Mouse (Mus musculus) thymus, postnatal 36 days (tissue): Measurements from ENCODE around the gene Klhl36.
A peak's percentile ranks its signal among the peaks of the same experiment; 100 is the strongest.
"Not testable (repeated sequence)": the region's sequence is repeated elsewhere in the genome, so short reads cannot be mapped to it uniquely, and the experiment has no call there.

Experiments
- DNase-seq, 2 experiments: peaks; one replicate each; pipeline ENCODE4 v3.0.0; 2022; ENCODE audit warnings: mixed read lengths in 2 of 2

Gene Klhl36

DNA sequence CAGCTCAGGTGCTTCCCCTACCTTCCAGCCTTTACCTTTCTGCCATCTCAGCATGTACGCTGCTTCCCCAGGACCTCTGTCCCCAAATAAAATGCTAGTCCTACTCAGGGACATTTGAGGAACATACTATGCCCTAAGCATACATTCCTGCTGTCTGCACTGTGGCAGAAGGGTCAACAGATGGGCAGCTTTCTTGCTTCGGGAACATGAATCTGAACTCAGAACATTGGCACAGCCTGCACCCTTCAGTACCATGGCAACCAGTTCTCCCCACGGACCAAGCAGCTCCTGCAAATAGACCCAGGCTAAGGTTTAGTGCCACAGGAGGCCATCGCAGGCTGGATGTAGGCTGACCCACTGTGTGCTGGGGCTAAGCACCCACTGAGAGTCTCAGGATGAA, 25.2 kb upstream of the Klhl36 start:
- no peak for DNase-seq

- peak in 1 of 2 experiments; percentile 58 for DNase-seq
These were observed 24.5 kb upstream of the Klhl36 start for GRCm38 (mm10) chr8:119837553-119838071.

DNA sequence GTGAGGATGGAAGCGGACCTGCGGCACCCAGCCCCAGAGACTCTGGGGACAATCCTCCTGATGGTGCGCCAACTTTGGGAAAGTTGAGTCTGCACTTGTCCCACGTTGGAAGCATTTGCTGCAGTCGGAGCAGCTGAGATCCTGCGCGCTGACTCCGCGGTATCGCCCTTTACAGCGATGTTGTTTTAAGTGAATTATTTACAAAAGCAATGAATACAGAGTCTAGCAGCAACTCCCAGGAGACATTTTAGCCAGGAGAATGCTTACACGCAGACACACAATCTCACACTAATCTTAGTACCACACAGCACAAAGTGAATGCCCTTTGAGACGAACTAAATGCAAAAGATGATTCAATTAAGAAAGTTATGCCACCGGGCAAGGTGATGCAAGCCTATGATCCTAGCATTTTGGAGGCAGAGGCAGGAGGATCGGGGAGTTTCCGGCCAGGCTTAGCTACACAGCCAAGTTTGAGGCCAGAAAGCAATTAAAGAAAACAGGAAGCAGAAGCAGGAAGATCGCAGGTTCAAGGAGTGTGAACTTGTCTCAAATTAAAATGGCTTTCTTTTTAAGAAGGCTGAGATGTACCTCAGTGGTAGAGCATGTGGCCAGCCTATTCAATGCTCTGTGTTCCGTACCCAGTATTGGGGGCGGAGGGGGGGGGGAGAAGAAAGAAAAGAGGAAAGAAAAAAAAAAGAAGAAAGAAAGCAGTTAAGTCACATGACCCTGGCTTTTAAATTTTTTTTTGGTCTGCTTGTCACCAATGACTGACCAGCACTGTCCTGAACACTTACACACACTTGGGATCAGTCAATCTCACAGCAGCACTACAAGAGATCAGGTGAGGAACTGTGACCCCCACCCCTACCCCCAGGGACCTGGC, 23.7 kb upstream of the Klhl36 start:
- no peak for DNase-seq

DNA sequence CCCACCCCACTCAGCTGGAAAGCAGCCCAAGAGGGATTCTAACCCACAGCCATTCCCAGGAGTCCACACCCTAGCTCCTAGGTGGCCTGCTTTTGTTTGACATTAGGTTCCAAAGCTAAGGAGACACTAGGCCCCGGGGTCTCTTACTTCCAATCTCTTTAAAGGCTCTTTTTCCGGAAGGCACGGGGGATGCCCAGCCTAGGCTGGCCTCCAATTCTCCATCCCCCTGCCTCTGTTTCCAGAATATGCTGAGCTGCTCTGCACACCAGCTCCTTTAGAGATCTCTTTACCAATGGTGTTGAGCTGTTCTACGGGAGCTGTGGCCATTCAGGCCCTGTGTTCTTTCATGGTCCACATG, 23.1 kb upstream of the Klhl36 start:
- DNase-seq: no peak

GRCm38 (mm10) chr8:119839419-119840021, 22.5 kb upstream of the Klhl36 start:
- no peak for DNase-seq

DNA sequence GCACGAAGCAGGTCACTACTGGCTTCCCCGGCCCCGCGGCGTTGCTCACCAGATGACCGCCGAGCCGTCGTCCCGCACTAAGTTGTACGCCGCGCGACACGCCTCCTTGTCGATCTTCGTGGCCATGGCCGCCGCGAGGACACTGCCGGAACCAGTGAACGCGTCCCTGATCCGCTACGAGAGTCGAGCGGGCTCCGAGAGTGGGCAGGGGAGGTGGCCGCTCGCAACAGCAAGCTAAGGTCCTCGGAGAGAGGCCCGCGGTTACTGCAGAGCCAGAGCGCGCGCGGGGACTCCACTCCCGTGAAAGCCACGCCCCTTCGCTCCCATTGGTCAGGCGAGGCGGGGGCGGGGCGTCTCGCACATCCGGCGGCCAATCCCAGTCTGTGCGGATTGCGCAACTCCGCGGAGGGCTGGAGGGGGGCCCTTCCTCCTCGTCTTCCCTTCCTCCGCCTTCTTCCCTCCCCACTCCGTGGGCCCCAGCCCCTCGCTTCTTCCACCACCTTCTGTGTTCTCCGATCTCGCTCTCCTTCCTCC, 21.7 kb upstream of the Klhl36 start, which contains the start of gene Cotl1:
Cotl1 (minus strand) TSS at position 270 of the 534 bp plus-strand sequence.
- peak; percentile 97 to 98 for DNase-seq

DNA sequence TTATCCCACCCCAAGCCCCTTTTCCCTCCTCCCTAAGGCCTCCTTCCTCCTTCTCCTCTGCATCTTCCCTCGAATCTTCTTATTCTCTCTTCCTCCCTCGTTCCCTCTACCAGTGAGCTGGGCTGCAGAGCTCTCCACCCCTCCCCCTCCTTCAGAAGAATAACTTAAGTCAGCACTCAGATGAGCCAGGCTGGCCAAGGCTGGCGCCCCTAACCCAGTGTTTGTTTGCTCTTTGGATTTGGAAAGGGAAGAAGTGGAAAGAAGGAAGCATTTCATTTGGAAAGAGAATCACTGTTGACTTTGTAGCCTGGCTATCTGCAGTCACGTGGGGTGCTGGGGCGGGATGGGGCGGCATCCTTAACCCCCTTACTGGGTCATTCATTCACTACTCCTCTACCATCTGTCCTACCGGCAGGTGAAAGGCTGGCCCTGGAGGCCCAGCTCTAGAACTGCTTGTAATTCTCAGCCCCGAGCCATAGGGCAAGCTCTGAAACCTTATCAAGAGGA, 21.1 kb upstream of the Klhl36 start:
- DNase-seq: no peak

GRCm38 (mm10) chr8:119843444-119843843, 18.6 kb upstream of the Klhl36 start:
- DNase-seq: peak; percentile 72 to 76

GRCm38 (mm10) chr8:119844577-119844976, 17.5 kb upstream of the Klhl36 start:
- DNase-seq: no peak

DNA sequence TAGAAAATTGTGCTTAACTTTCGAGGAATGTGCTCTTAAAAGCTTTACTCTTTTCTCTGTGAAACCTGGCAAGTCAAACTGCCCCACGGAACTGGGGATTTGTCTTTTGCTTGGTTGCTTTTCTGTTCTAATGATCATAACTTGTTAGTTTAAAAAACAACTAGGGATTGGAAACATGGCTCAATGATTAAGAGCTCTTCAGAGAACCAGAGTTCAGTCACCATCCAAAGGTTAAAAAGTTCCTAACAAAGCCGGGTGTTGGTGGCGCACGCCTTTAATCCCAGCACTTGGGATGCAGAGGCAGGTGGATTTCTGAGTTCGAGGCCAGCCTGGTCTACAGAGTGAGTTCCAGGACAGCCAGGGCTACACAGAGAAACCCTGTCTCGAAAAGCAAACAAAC, 16.3 kb upstream of the Klhl36 start:
- DNase-seq: not testable (repeated sequence)

- DNase-seq: no peak
These were observed 14.7 kb upstream of the Klhl36 start for GRCm38 (mm10) chr8:119847232-119847922.

DNA sequence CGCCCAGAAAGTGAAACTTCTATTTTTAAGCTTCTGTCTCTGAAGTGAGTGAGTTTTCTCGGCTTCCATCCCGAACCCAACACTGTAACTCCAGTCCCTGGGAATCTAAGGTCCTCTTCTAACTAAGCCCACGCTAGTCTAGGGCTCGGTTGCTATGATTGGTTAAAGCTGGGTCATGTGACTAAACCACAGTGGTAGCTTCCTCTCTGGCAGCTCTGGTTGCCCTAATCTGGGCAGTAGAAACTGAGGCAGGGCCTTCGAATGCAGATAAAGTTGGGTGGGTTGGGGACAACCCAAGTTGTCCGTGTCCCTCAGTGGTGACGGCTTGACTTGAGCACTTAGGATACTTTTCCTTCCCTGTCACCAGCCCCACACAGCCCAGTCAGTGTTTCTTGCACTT, 8.5 kb upstream of the Klhl36 start:
- no peak for DNase-seq

GRCm38 (mm10) chr8:119854035-119854434, 8.0 kb upstream of the Klhl36 start:
- DNase-seq: no peak

GRCm38 (mm10) chr8:119855656-119856055, 6.4 kb upstream of the Klhl36 start:
- DNase-seq: no peak

DNA sequence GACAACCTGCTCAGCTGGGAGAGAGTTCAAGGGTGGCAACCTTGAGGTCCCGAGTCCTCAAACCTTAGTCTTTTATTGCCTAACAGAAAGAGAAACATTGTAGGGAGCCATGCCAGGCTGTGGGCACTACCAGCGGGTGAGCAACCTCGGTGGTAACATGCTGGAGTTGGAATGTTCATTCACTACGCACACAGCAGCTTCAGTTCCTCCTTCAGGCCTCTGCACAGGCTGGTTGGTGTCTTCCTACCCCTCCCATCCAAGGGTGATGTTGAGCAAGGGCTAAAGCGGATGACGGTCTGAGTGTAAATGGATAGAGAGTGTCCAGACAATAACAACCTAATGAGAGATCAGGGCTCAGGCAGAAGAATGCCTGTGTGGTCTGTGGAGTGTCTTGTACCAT, 4.3 kb upstream of the Klhl36 start:
- no peak for DNase-seq

- no peak for DNase-seq
These were observed 296 bp downstream of the Klhl36 start for GRCm38 (mm10) chr8:119862390-119862734.

- peak in 1 of 2 experiments; percentile 24 for DNase-seq
These were observed 683 bp downstream of the Klhl36 start for GRCm38 (mm10) chr8:119862749-119863148.

DNA sequence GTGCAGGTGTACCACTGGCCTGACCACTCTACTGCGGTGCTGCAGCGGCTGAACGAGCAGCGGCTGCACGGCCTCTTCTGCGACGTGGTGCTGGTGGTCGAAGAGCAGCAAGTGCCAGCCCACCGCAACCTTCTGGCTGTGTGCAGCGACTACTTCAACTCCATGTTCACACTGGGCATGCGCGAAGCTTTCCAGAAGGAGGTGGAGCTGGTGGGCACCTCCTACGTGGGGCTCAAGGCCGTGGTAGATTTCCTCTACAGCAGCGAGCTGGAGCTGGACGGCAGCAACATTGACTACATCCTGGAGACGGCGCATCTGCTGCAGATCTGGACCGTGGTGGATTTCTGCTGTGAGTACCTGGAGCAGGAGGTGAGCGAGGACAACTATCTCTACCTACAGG, 7.5 kb downstream of the Klhl36 start:
- no peak for DNase-seq

- DNase-seq: no peak
These were observed 11.1 kb downstream of the Klhl36 start for GRCm38 (mm10) chr8:119873181-119873580.

DNA sequence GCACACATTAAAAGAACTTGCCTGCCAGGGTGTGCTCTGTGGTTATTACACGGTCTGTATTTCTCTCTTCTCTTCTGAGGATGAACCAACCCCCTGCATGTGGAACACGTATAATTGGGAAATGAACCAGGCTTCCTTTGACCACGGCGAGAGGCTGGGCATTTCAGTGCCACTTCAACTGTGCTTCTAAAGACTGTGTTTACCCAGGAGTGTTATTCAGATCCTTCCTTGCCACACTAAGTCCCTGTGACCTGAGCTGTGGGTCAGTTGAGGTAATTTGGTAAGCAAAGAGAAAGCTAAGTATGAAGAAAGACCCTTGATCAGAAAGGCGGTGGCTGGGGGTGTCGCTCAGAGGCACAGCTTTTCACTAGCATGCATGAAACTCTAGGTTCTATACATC, 19.2 kb downstream of the Klhl36 start:
- DNase-seq: no peak

DNA sequence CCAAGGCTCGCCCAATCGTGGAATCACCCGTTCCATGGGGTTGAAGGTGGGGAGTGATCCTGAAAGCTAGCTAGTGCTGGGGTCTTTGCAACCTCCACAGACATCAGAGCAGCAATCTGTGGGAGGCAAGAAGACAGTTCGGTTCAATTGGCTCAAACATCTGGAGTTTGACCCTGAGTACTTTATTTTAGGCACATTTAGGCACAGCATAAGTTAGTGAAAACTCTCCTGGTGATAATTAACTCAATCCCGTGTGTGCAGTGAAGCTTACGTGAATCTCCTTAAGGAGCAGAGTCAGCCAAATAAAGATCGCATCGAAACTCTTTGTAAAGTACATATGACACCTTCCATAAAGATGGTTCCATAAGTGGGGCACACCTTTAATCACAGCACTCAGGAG, 19.9 kb downstream of the Klhl36 start:
- no peak for DNase-seq

GRCm38 (mm10) chr8:119883281-119883680, 21.2 kb downstream of the Klhl36 start:
- no peak for DNase-seq

- DNase-seq: no peak
These were observed 23.5 kb downstream of the Klhl36 start for GRCm38 (mm10) chr8:119885612-119886011.
